Mouse (Mus musculus): Measurements from ENCODE around the gene Adgrf1.

DNA sequence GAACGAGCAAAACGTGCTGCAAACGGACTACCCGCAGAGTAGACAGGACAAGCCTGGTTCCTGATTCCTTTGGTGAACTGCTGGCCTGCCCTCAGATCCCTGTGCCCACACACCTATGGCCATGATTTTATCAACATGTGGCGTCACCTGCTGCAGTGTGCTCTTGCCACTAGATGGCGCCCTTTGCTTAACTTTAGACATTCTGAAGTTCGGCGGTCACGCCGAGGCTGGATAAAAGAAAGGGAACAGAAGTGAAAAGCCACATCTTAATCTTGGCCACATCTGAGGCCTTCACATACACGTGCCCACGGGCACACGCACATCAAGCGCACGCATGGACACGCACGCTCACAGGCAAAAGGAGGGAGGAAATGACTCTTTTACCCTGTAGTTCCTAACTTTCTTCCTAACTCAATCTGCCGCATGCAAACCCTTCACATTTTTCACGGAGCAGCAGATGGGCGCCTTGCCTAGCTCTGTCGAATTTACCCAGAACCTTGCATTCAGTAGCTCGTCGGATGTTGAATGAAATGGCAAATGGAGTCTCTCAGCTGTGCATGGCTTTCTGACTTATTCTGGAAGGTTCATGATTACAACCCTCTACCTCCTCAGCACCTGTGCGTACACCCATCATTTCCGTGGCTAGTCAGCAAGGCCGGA, 4.8 kb upstream of the Adgrf1 start:
- TF ChIP-seq MYOD1 (IDR thresholded peaks at IDR 0.05; ENCODE audit: control insufficient read depth, insufficient read length, low read depth) = no peak
- peak; percentile 82 for TF ChIP-seq CTCF (IDR thresholded peaks at IDR 0.05; ENCODE audit: control insufficient read depth, insufficient read depth, insufficient read length)
- TF ChIP-seq MAX (IDR thresholded peaks at IDR 0.05) = no peak
- TF ChIP-seq USF1 (IDR thresholded peaks at IDR 0.05; ENCODE audit: low read depth) = no peak
